ENCODE assay signal across 18 mouse cellular contexts in genomic region chr7:100327514-100327913, GRCm38 (mm10). TPM values are rescaled to one million over a fixed set of nuclear protein-coding genes. Genes with fewer than 3 reads are reported as not detected.
DNase-seq lines count a peak whose midpoint lies in the region; ATAC-seq and TF ChIP-seq lines count a peak whose summit lies in the region.
"Had no signal": no experiment of that assay in that cellular context is flagged by ENCODE, and none has a peak within 500 bp of the region (broad histone marks: within the 10 kb centered on the region; RNA-seq: fewer than 3 reads in every experiment).

No protein-coding gene starts in this region.

- no peaks in the 10 kb centered on the region for H3K9me3 ChIP-seq in heart, postnatal 0 days (replicated peaks; ENCODE audit: control insufficient read depth, low read length)
- H3K9me3 ChIP-seq in lung, embryonic 15.5 days, result no peaks in the 10 kb centered on the region
- H3K9me3 ChIP-seq: forebrain, embryonic 13.5 days; hindbrain, embryonic 15.5 days; neural tube, embryonic 15.5 days had no signal

- H3K36me3 ChIP-seq in heart, postnatal 0 days (replicated peaks; ENCODE audit: control insufficient read depth, insufficient read depth, low read length), result peaks cover 56% of the 10 kb centered on the region
- H3K36me3 ChIP-seq in lung, embryonic 15.5 days, result peaks cover 41% of the 10 kb centered on the region

- H3K9ac ChIP-seq in heart, postnatal 0 days (replicated peaks; ENCODE audit: low read depth, low read length), result no peak overlapping the region
- no peak overlapping the region for H3K9ac ChIP-seq in lung, embryonic 15.5 days
- H3K9ac ChIP-seq: forebrain, embryonic 13.5 days; hindbrain, embryonic 15.5 days; neural tube, embryonic 15.5 days had no signal

- peak; percentile 51 for ATAC-seq in heart, postnatal 0 days (ENCODE audit: insufficient read depth, low read depth)
- peak; percentile 66; the same call in 1 of the 2 replicates for ATAC-seq in lung, embryonic 15.5 days (ENCODE audit: borderline replicate concordance, extremely low read depth, low FRiP score, low TSS enrichment)
- no peak for ATAC-seq in CD4-positive, CD25-positive, alpha-beta regulatory T cell, adult 4 months
- ATAC-seq: forebrain, embryonic 13.5 days had no signal

- H3K4me2 ChIP-seq in heart, postnatal 0 days (ENCODE audit: low read depth, low read length), result no peak overlapping the region
- no peak overlapping the region for H3K4me2 ChIP-seq in lung, embryonic 15.5 days
- H3K4me2 ChIP-seq: forebrain, embryonic 13.5 days; hindbrain, embryonic 15.5 days; neural tube, embryonic 15.5 days had no signal

- intact Hi-C loops in heart, postnatal 25 days (cut with DNase I), result no loop called here

- H3K4me1 ChIP-seq in heart, postnatal 0 days (ENCODE audit: control insufficient read depth, insufficient read depth), result no peaks in the 10 kb centered on the region
- 0 out of 2 replicates have a peak, but pooled peaks cover 4% of the 10 kb centered on the region for H3K4me1 ChIP-seq in lung, embryonic 15.5 days
- H3K4me1 ChIP-seq: forebrain, embryonic 13.5 days; hindbrain, embryonic 15.5 days; neural tube, embryonic 15.5 days had no signal

- H3K27me3 ChIP-seq in heart, postnatal 0 days (ENCODE audit: control insufficient read depth, insufficient read depth, low read length), result no peaks in the 10 kb centered on the region
- no peaks in the 10 kb centered on the region for H3K27me3 ChIP-seq in lung, embryonic 15.5 days
- H3K27me3 ChIP-seq: forebrain, embryonic 13.5 days; hindbrain, embryonic 15.5 days; neural tube, embryonic 15.5 days had no signal

- TF ChIP-seq CTCF in heart, postnatal 0 days (IDR thresholded peaks at IDR 0.05; ENCODE audit: low read depth), result no peak

- no peak overlapping the region for H3K27ac ChIP-seq in heart, postnatal 0 days (ENCODE audit: low read depth)
- H3K27ac ChIP-seq in lung, embryonic 15.5 days, result no peak overlapping the region
- H3K27ac ChIP-seq: forebrain, embryonic 13.5 days; hindbrain, embryonic 15.5 days; neural tube, embryonic 15.5 days had no signal

- 60% methylated on average over 7 of the region's 7 CpGs for WGBS in heart, postnatal 0 days
- 70% methylated on average over 7 of the region's 7 CpGs for WGBS in lung, embryonic 15.5 days

- no peak for TF ChIP-seq EP300 in heart, postnatal 0 days (IDR thresholded peaks at IDR 0.05; ENCODE audit: low read depth)

- H3K4me3 ChIP-seq in heart, postnatal 0 days (ENCODE audit: low read depth, low read length), result no peak overlapping the region
- no peak overlapping the region for H3K4me3 ChIP-seq in lung, embryonic 15.5 days
- H3K4me3 ChIP-seq: forebrain, embryonic 13.5 days; hindbrain, embryonic 15.5 days; myocyte; neural tube, embryonic 15.5 days had no signal

- no peak for DNase-seq in heart, postnatal 0 days (ENCODE audit: low spot score)
- no peak for DNase-seq in heart, postnatal 25 days (ENCODE audit: low spot score)
- DNase-seq in kidney, postnatal 10 days, result peak; percentile 37
- DNase-seq in kidney, adult 11 months, result no peak
- DNase-seq in lung, postnatal 10 days, result peak; percentile 78
- DNase-seq in right cerebral cortex, adult 18-20 months, result no peak
- DNase-seq: cerebellum, adult 11-12 months; cerebellum, postnatal 25 days; gastrocnemius, postnatal 36 days; liver; midbrain, embryonic 14.5 days; right cerebral cortex, postnatal 4 days had no signal

RNA-seq across cellular contexts. Expression of gene P4ha3, which starts 42.2 kb away (rescaled TPM):
- 5.5 and 10.4 TPM in 2 replicates for total RNA-seq in heart, postnatal 0 days (2014; rRNA removed; ENCODE audit: low replicate concordance)
- polyA plus RNA-seq in heart, postnatal 0 days (2015; fragmentation: Nextera tagmentation; extraction: Ambion mirVana), result 1.8 and 2.4 TPM in 2 replicates
- total RNA-seq in heart, postnatal 25 days (2021), result under 1 TPM; 0.45 to 0.73 TPM
- polyA plus RNA-seq in lung, embryonic 15.5 days (2015; fragmentation: Nextera tagmentation; extraction: Ambion mirVana), result 14.6 and 16.4 TPM in 2 replicates
- not detected for polyA plus RNA-seq in CD4-positive, CD25-positive, alpha-beta regulatory T cell, adult 4 months (2017; shearing (Covaris generic))

RNA-seq across cellular contexts. Expression of gene C2cd3, which starts 44.5 kb away (rescaled TPM):
- 6.3 and 29.8 TPM in 2 replicates for total RNA-seq in heart, postnatal 0 days (2014; rRNA removed; ENCODE audit: low replicate concordance)
- polyA plus RNA-seq in heart, postnatal 0 days (2015; fragmentation: Nextera tagmentation; extraction: Ambion mirVana), result 5.5 and 6.0 TPM in 2 replicates
- 1 to 10 TPM; 8.0 to 9.9 TPM for total RNA-seq in heart, postnatal 25 days (2021)
- 20.0 and 20.7 TPM in 2 replicates for polyA plus RNA-seq in lung, embryonic 15.5 days (2015; fragmentation: Nextera tagmentation; extraction: Ambion mirVana)
- polyA plus RNA-seq in CD4-positive, CD25-positive, alpha-beta regulatory T cell, adult 4 months (2017; shearing (Covaris generic)), result 10 to 100 TPM; 34.1 to 35.9 TPM

RNA-seq across cellular contexts. Expression of gene Ppme1, which starts 44.6 kb away (rescaled TPM):
- total RNA-seq in heart, postnatal 0 days (2014; rRNA removed; ENCODE audit: low replicate concordance), result 80.3 and 90.4 TPM in 2 replicates
- 44.6 and 48.7 TPM in 2 replicates for polyA plus RNA-seq in heart, postnatal 0 days (2015; fragmentation: Nextera tagmentation; extraction: Ambion mirVana)
- total RNA-seq in heart, postnatal 25 days (2021), result 10 to 100 TPM; 38.3 to 43.4 TPM
- 61.6 and 63.5 TPM in 2 replicates for polyA plus RNA-seq in lung, embryonic 15.5 days (2015; fragmentation: Nextera tagmentation; extraction: Ambion mirVana)
- polyA plus RNA-seq in CD4-positive, CD25-positive, alpha-beta regulatory T cell, adult 4 months (2017; shearing (Covaris generic)), result 10 to 100 TPM; 20.8 to 23.7 TPM

Comparison
In these comparisons a context has a peak if more than half of its experiments do, and no peak if none do; other contexts are left out.
1. DNase-seq: peak in kidney, postnatal 10 days (single experiment) and lung, postnatal 10 days (single experiment); none in heart, postnatal 0 days (single experiment), heart, postnatal 25 days (single experiment), kidney, adult 11 months (single experiment) and right cerebral cortex, adult 18-20 months (single experiment).